Mouse (Mus musculus) liver, adult (tissue): ENCODE data around the gene Gpx7.

Experiments used
- GATA4 ChIP-seq: IDR thresholded peaks from 2 replicates; pipeline ENCODE4 v1.6.1; 2014; ENCODE audit warnings: mild to moderate bottlenecking, low read length; ENCODE audit not compliant: insufficient replicate concordance

Gene Gpx7

GRCm38 (mm10) chr4:108406138-108406860 lies 462 bp downstream of the Gpx7 start:
- TF ChIP-seq GATA4, result no peak

- no peak for TF ChIP-seq GATA4
Observed at GRCm38 (mm10) chr4:108405766-108406137, 1.0 kb downstream of the Gpx7 start.

- no peak for TF ChIP-seq GATA4
Observed at GRCm38 (mm10) chr4:108403861-108404635, 2.7 kb downstream of the Gpx7 start.

GRCm38 (mm10) chr4:108400395-108400794 lies 6.4 kb downstream of the Gpx7 start:
- TF ChIP-seq GATA4, result peak; percentile 93

GRCm38 (mm10) chr4:108394236-108394635 lies 12.5 kb downstream of the Gpx7 start:
- no peak for TF ChIP-seq GATA4

- no peak for TF ChIP-seq GATA4
Observed at GRCm38 (mm10) chr4:108392558-108392957, 14.2 kb downstream of the Gpx7 start.

- TF ChIP-seq GATA4, result no peak
Observed at GRCm38 (mm10) chr4:108391124-108391523, 15.6 kb downstream of the Gpx7 start.

- TF ChIP-seq GATA4, result no peak
Observed at GRCm38 (mm10) chr4:108388741-108389140, 18.0 kb downstream of the Gpx7 start.

GRCm38 (mm10) chr4:108387681-108388253 lies 19.0 kb downstream of the Gpx7 start:
- TF ChIP-seq GATA4, result no peak

GRCm38 (mm10) chr4:108387106-108387505 lies 19.7 kb downstream of the Gpx7 start:
- no peak for TF ChIP-seq GATA4

GRCm38 (mm10) chr4:108386087-108386486 lies 20.7 kb downstream of the Gpx7 start:
- no peak for TF ChIP-seq GATA4

- TF ChIP-seq GATA4, result no peak
Observed at GRCm38 (mm10) chr4:108383183-108383714, 23.5 kb downstream of the Gpx7 start, which contains the start of gene Shisal2a. Shisal2a (minus strand) TSS chr4:108383349.

- TF ChIP-seq GATA4, result no peak
Observed at GRCm38 (mm10) chr4:108380146-108380545, 26.6 kb downstream of the Gpx7 start.

GRCm38 (mm10) chr4:108379476-108379875 lies 27.3 kb downstream of the Gpx7 start:
- TF ChIP-seq GATA4, result no peak

- TF ChIP-seq GATA4, result no peak
Observed at GRCm38 (mm10) chr4:108372166-108372565, 34.6 kb downstream of the Gpx7 start.

GRCm38 (mm10) chr4:108371421-108371820 lies 35.3 kb downstream of the Gpx7 start:
- TF ChIP-seq GATA4, result no peak
